Comparison of ENCODE assay signal across 8 mouse cellular contexts in genomic region chr5:76950343-76951105, GRCm38 (mm10). TPM values are rescaled to one million over a fixed set of nuclear protein-coding genes. Genes with fewer than 3 reads are reported as not detected.
DNase-seq lines count a peak whose midpoint lies in the region; ATAC-seq and TF ChIP-seq lines count a peak whose summit lies in the region.

No protein-coding gene starts in this region.

- ATAC-seq in erythroid progenitor cell, adult 5-6 weeks (replicated peaks; ENCODE audit: low FRiP score, poor library complexity, severe bottlenecking), result peak; percentile 11
- no peak for ATAC-seq in limb, embryonic 14.5 days (ENCODE audit: low FRiP score, low read depth)
- peak; percentile 63 for ATAC-seq in neural tube, embryonic 13.5 days (ENCODE audit: low read depth)

- no peak for TF ChIP-seq POLR2A in limb, embryonic 14.5 days (IDR thresholded peaks at IDR 0.05; ENCODE audit: borderline replicate concordance, extremely low read depth, insufficient read depth, insufficient read length)

- WGBS in limb, embryonic 14.5 days, result 0% methylated on average over 24 of the region's 24 CpGs
- under 1% methylated on average over 24 of the region's 24 CpGs for WGBS in neural tube, embryonic 13.5 days

- peak; percentile 42 for DNase-seq in kidney, adult 9 months
- no peak for DNase-seq in kidney, adult 8-10 months
- no peak for DNase-seq in ES-E14 (ENCODE audit: low read depth, low spot score)
- DNase-seq in limb, embryonic 14.5 days (ENCODE audit: low spot score), result no peak
- DNase-seq in cerebellum, adult 9-11 months, result no peak
- no peak for DNase-seq in left cerebral cortex, adult 9 months (ENCODE audit: low spot score in 2 of 2)

- peak overlapping the region; percentile 55 for H3K27ac ChIP-seq in ES-E14 (ENCODE audit: insufficient read depth, low read depth, low read length, poor library complexity, severe bottlenecking)
- peak overlapping the region; percentile 74 for H3K27ac ChIP-seq in limb, embryonic 14.5 days (replicated peaks; ENCODE audit: low read depth, low read length)
- H3K27ac ChIP-seq in neural tube, embryonic 13.5 days (replicated peaks), result peak overlapping the region; percentile 84

- no peaks in the 10 kb centered on the region for H3K9me3 ChIP-seq in ES-E14 (ENCODE audit: control insufficient read depth, insufficient read depth, low read depth, low read length)
- H3K9me3 ChIP-seq in limb, embryonic 14.5 days (ENCODE audit: control insufficient read depth, low read length), result no peaks in the 10 kb centered on the region
- H3K9me3 ChIP-seq in neural tube, embryonic 13.5 days, result no peaks in the 10 kb centered on the region

- H3K4me2 ChIP-seq in limb, embryonic 14.5 days (replicated peaks; ENCODE audit: low read depth, low read length, severe bottlenecking), result peak overlapping the region; percentile 81
- peak overlapping the region; percentile 86 for H3K4me2 ChIP-seq in neural tube, embryonic 13.5 days

- peak overlapping the region; percentile 76 to 83 for H3K4me3 ChIP-seq in ES-E14 (ENCODE audit: insufficient read depth in 1 of 2, low read depth in 1 of 2, low read length in 2 of 2, poor library complexity in 1 of 2, severe bottlenecking in 1 of 2)
- peak overlapping the region; percentile 82 for H3K4me3 ChIP-seq in limb, embryonic 14.5 days (replicated peaks; ENCODE audit: low read length)
- H3K4me3 ChIP-seq in neural tube, embryonic 13.5 days, result peak overlapping the region; percentile 79

- H3K27me3 ChIP-seq in limb, embryonic 14.5 days (ENCODE audit: control insufficient read depth, insufficient read depth, low read length), result no peaks in the 10 kb centered on the region
- no peaks in the 10 kb centered on the region for H3K27me3 ChIP-seq in neural tube, embryonic 13.5 days

- in situ Hi-C loops in ES-E14 (cut with MboI; ENCODE audit: low sequenced_read_pairs in 2 of 2, unreplicated experiment in 2 of 2), result no loop called here

- H3K9ac ChIP-seq in ES-E14 (ENCODE audit: insufficient read depth, low read depth, low read length, poor library complexity, severe bottlenecking), result peak overlapping the region; percentile 87
- H3K9ac ChIP-seq in limb, embryonic 14.5 days (ENCODE audit: low read depth, low read length, severe bottlenecking), result peak overlapping the region; percentile 49
- peak overlapping the region; percentile 74 for H3K9ac ChIP-seq in neural tube, embryonic 13.5 days

- peaks cover 3 to 11% of the 10 kb centered on the region in 2 experiments; a peak in 2 of 4 replicates for H3K4me1 ChIP-seq in ES-E14 (ENCODE audit: control insufficient read depth in 2 of 2, insufficient read depth in 2 of 2, low read length in 2 of 2, poor library complexity in 1 of 2)
- peaks cover 24% of the 10 kb centered on the region for H3K4me1 ChIP-seq in limb, embryonic 14.5 days (ENCODE audit: control insufficient read depth, insufficient read depth, low read length)
- H3K4me1 ChIP-seq in neural tube, embryonic 13.5 days (replicated peaks), result peaks cover 46% of the 10 kb centered on the region

- H3K36me3 ChIP-seq in ES-E14 (ENCODE audit: control insufficient read depth, insufficient read depth, low read length, poor library complexity, severe bottlenecking), result peaks cover 17% of the 10 kb centered on the region
- peaks cover 14% of the 10 kb centered on the region; the same call in 1 of the 2 replicates for H3K36me3 ChIP-seq in limb, embryonic 14.5 days (ENCODE audit: control insufficient read depth, insufficient read depth, low read length)
- no peaks in the 10 kb centered on the region for H3K36me3 ChIP-seq in neural tube, embryonic 13.5 days

TF ChIP-seq in ES-E14, 5 proteins besides CTCF, POLR2A, EP300 and RAD21:
- TF ChIP-seq HCFC1 (IDR thresholded peaks at IDR 0.05; ENCODE audit: borderline replicate concordance, insufficient read depth, low read length), result no peak
- no peak for TF ChIP-seq ZC3H11A (IDR thresholded peaks at IDR 0.05; ENCODE audit: borderline replicate concordance, low read depth, low read length)
- no peak for TF ChIP-seq MAFK (IDR thresholded peaks at IDR 0.05; ENCODE audit: insufficient read depth, low read depth, low read length)
- no peak for TF ChIP-seq CHD2 (IDR thresholded peaks at IDR 0.05; ENCODE audit: low read depth, low read length)
- no peak for TF ChIP-seq ZNF384 (IDR thresholded peaks at IDR 0.05; ENCODE audit: low read depth, low read length)

RNA-seq across cellular contexts. Expression of gene Paics, which starts 0.6 kb away (rescaled TPM):
- total RNA-seq in ES-E14 (2012; rRNA removed), result 308 and 369 TPM in 2 replicates
- total RNA-seq in erythroid progenitor cell, adult 5-6 weeks (2015; ENCODE audit: low replicate concordance), result 105 and 119 TPM in 2 replicates
- 75.2 and 130 TPM in 2 replicates for total RNA-seq in erythroid progenitor cell, adult 5-6 weeks (2017; ENCODE audit: low replicate concordance)
- polyA plus RNA-seq in limb, embryonic 14.5 days (2012; rRNA removed), result 123 and 146 TPM in 2 replicates
- 254 and 266 TPM in 2 replicates for polyA plus RNA-seq in limb, embryonic 14.5 days (2014; fragmentation: Nextera tagmentation; extraction: Ambion mirVana)
- polyA plus RNA-seq in neural tube, embryonic 13.5 days (2015; fragmentation: Nextera tagmentation; extraction: Ambion mirVana), result 178 and 195 TPM in 2 replicates

RNA-seq across cellular contexts. Expression of gene Ppat, which starts 0.9 kb away (rescaled TPM):
- total RNA-seq in ES-E14 (2012; rRNA removed), result 62.9 and 90.3 TPM in 2 replicates
- 6.8 and 12.2 TPM in 2 replicates for total RNA-seq in erythroid progenitor cell, adult 5-6 weeks (2015; ENCODE audit: low replicate concordance)
- total RNA-seq in erythroid progenitor cell, adult 5-6 weeks (2017; ENCODE audit: low replicate concordance), result 15.1 and 17.4 TPM in 2 replicates
- 13.2 and 14.1 TPM in 2 replicates for polyA plus RNA-seq in limb, embryonic 14.5 days (2012; rRNA removed)
- polyA plus RNA-seq in limb, embryonic 14.5 days (2014; fragmentation: Nextera tagmentation; extraction: Ambion mirVana), result 21.8 and 24.0 TPM in 2 replicates
- polyA plus RNA-seq in neural tube, embryonic 13.5 days (2015; fragmentation: Nextera tagmentation; extraction: Ambion mirVana), result 12.9 and 16.9 TPM in 2 replicates

RNA-seq across cellular contexts. Expression of gene Srp72, which starts 24.0 kb away (rescaled TPM):
- total RNA-seq in ES-E14 (2012; rRNA removed), result 65.9 and 67.0 TPM in 2 replicates
- total RNA-seq in erythroid progenitor cell, adult 5-6 weeks (2015; ENCODE audit: low replicate concordance), result 41.4 and 41.5 TPM in 2 replicates
- total RNA-seq in erythroid progenitor cell, adult 5-6 weeks (2017; ENCODE audit: low replicate concordance), result 28.4 and 102 TPM in 2 replicates
- 83.0 and 96.8 TPM in 2 replicates for polyA plus RNA-seq in limb, embryonic 14.5 days (2012; rRNA removed)
- polyA plus RNA-seq in limb, embryonic 14.5 days (2014; fragmentation: Nextera tagmentation; extraction: Ambion mirVana), result 102 and 108 TPM in 2 replicates
- 84.6 and 89.7 TPM in 2 replicates for polyA plus RNA-seq in neural tube, embryonic 13.5 days (2015; fragmentation: Nextera tagmentation; extraction: Ambion mirVana)

RNA-seq across cellular contexts. Expression of gene Aasdh, which starts 45.2 kb away (rescaled TPM):
- 18.0 and 22.1 TPM in 2 replicates for total RNA-seq in ES-E14 (2012; rRNA removed)
- 2.5 and 24.9 TPM in 2 replicates for total RNA-seq in erythroid progenitor cell, adult 5-6 weeks (2015; ENCODE audit: low replicate concordance)
- total RNA-seq in erythroid progenitor cell, adult 5-6 weeks (2017; ENCODE audit: low replicate concordance), result 6.3 and 12.6 TPM in 2 replicates
- 24.0 and 24.9 TPM in 2 replicates for polyA plus RNA-seq in limb, embryonic 14.5 days (2012; rRNA removed)
- polyA plus RNA-seq in limb, embryonic 14.5 days (2014; fragmentation: Nextera tagmentation; extraction: Ambion mirVana), result 15.1 and 15.4 TPM in 2 replicates
- polyA plus RNA-seq in neural tube, embryonic 13.5 days (2015; fragmentation: Nextera tagmentation; extraction: Ambion mirVana), result 18.3 and 21.6 TPM in 2 replicates

RNA-seq across cellular contexts. Expression of gene Arl9, which starts 53.3 kb away (rescaled TPM):
- total RNA-seq in ES-E14 (2012; rRNA removed), result not detected in 2 replicates
- not detected in 2 replicates for total RNA-seq in erythroid progenitor cell, adult 5-6 weeks (2015; ENCODE audit: low replicate concordance)
- total RNA-seq in erythroid progenitor cell, adult 5-6 weeks (2017; ENCODE audit: low replicate concordance), result not detected in 2 replicates
- 0.51 and 0.58 TPM in 2 replicates for polyA plus RNA-seq in limb, embryonic 14.5 days (2012; rRNA removed)
- not detected in 2 replicates for polyA plus RNA-seq in limb, embryonic 14.5 days (2014; fragmentation: Nextera tagmentation; extraction: Ambion mirVana)
- polyA plus RNA-seq in neural tube, embryonic 13.5 days (2015; fragmentation: Nextera tagmentation; extraction: Ambion mirVana), result not detected in 2 replicates
